Mouse (Mus musculus): ENCODE results near the gene Majin. TPM values are rescaled to one million over a fixed set of nuclear protein-coding genes. Genes with fewer than 3 reads are reported as not detected.

Gene Majin
- 0.52 and 0.60 TPM in 2 replicates for polyA plus RNA-seq (2012; rRNA removed)

DNA sequence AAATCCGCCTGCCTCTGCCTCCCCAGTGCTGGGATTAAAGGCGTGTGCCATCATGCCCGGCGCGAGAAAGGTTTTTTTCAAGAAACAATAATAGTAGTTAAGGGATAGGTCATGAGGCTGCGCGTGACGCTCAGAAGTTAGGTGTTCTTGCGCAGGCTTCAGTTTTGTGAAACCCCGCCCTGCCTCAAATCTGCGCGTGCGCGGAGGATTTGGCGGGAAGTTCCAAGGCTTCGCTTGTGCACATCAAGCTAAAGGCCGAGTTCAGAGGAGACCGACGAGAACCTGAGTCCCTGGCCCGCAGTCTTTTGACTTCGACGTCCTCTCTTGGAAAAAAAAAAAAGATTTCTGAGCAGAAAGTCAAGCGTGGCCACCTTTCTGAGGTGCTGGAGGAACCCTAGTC lies at the start of gene Majin:
Gene Majin (plus strand): TSS at position 258 of the 400 bp plus-strand sequence.
- DNase-seq (ENCODE audit: low spot score) = no peak

DNA sequence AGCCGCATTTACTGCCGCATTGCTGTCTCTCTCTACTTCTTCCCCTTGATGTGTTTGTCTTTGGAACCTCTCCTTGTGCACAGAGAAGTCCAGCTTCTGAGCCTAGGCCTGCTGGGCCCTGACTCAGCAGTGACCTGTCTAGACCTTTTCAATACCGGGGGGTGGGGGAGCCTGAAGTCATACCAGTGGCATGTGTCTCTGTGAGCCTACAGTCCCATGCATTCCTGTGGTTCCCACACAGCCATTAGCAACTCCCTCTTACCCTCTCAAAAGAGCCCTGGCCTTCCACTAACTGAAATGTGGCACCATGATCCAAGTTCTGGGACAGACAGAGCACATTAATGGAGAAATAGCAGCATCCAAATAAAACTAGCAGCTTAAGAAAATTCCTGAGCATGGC lies 47.8 kb upstream of the Majin start:
- no peak for DNase-seq (ENCODE audit: low spot score)

DNA sequence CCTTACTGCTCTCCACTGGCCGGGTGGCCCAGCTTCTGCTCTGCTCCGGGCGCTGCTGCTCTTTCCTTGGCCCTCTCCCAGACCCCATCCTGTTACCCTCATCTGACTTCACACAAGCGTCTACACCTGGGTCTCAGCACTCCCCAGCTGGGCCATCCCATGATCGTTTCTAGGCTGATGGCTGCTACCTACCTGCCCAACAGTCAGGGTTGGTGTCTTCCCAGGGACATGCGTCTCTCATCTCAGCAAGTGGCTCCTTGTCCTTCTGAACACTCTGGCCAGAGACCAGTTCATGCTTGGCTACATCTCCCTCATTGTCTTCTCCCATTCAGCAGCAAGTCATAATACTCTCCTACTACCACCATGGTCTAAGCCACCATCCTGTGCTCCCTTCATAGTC lies 44.5 kb upstream of the Majin start:
- no peak for DNase-seq (ENCODE audit: low spot score)

DNA sequence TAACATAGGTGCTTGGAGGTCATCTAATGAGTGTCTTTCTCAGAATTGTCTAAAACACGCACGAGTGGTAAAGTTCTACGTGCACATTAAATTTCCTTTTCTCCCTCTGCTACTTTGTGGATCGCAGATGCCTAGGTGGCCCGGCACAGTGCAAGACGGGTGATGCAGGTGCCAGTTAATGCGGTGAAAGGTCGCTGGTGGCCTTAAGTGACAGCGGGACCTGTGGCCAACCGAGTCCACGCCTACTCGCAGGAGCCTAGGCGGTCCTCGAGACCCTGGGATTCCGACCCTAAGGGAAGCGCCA lies 43.9 kb upstream of the Majin start:
- DNase-seq (ENCODE audit: low spot score) = no peak

DNA sequence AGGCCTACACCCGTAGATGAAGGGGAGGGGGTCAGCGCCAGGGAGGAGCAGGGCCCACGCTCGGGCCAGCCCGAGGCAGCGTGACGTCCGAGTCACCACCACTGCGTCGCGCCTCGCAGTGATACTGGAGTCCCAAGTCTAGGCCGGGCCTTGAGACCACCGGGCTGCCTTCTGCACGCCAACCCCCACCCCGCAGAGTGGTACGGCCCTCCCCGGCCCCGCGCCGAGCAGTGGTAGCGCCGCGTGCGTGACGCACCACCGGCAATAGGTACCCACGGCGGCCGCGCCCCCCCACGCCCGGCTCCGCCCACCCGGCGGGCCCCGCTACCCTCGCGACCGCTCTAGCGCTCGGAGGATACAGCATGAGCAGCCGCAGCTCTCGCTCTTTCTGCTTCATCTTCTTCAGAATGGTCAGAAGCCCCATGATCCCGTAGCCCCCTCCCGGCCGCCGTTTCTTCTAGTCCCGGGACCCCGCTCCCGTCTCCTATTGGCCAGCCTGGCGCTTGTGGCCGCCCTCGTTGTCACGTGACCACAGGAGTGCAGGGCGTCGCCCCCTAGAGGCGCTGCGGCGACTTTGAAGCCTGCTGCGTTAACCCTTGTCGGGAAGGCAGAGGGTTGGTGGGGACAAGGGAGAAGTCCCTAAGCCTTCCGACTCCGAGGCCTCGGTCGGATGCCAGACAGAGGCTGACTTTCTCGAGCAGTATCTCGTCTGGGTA lies 43.4 kb upstream of the Majin start, which contains the start of gene Batf2:
Gene Batf2 (plus strand): TSS at position 306 of the 716 bp plus-strand sequence.
- peak; percentile 87 for DNase-seq (ENCODE audit: low spot score)

DNA sequence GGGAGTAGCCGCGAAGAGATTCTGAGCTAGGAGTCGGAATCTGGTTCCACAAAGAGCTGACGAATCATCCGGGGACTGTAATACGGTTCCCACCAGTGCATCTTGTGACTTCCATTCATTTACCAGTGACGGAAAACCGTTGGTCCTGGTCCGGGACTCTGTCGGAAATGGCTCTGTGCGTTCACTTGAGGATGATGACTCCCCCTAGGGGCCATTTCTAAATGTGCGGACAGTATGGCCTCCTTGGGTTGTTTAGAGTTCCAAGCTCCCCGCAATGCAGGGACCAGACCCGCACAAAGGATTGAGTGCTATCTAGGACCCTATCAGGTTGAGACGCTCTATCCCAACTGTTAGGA lies 42.8 kb upstream of the Majin start, which contains the start of gene Arl2:
Gene Arl2 (minus strand): TSS at position 155 of the 356 bp plus-strand sequence.
- DNase-seq (ENCODE audit: low spot score) = no peak

DNA sequence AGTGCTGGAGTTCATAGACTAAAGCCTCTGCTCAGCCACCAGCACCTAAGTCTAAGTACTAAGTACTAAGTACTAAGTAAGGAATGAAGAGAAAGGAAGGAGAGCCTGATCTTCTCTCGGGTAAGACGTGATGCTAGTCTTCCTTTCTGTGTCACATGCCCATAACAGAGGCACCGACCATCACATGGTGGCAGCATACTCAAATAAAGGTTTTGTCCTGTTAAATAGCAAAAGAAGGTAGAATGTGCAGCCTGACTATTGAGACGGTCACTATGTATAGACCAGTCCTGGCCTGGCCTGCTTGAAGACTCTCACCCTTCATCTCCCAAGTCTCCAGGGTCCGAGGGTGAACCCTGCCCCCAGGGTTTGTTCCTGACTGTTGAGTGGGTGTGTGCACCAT lies 39.3 kb upstream of the Majin start:
- no peak for DNase-seq (ENCODE audit: low spot score)

DNA sequence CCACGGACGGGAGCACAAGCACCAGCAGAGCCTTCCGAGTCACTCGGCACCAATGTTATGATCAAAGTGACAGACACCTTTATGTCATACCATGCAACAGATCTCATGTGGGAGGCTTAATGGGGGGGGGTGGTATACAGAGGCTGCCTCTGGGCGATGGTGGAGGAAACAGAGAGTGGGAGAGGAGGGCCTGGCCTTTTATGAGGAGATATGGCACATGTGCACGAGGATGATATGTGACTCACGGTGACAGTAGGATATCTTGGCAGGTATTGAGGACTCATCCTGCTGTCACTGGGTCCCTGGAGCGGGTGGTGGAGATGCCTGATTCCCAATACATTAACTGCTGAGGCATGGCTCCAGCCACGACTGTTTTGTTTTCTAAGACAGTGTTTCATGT lies 29.0 kb upstream of the Majin start:
- DNase-seq (ENCODE audit: low spot score) = no peak

DNA sequence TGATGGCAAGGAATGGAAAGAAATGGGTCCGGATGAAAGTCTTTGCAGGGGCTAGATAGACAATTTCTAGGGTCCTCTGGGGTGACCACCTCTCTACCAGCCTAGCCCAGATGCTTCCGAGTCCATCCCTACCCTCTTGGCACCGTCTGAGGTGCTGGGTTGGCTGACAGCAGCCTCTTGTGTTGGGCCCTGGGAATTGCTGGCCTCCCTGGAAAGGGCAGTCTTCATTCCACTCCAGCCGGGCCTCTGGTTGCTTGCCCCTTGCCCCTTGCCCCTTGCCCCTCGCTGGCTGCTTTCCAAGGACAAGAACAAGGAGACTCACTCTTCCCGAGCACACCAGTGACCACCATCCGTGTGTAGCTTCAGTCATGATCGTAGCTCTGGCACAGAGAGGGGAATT lies 27.8 kb upstream of the Majin start:
- DNase-seq (ENCODE audit: low spot score) = no peak

DNA sequence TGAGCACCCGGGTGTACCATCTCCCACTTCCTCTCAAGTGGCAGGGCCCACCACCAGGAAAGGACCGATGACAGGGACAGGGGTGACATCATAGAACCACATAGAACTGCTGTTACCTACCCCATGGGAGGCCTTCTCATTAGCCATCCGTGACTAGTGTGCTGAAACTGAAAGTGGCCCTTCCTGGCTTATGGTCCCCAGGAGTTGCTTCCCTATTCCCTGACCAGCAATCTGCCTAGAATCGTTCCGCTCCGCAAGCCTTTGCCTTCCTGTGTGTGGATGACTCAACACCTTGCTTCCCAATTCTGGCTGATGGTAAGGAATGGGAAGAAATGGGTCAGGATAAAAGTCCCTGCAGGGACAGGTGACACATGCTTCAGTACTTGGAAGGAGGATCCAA lies 27.0 kb upstream of the Majin start:
- no peak for DNase-seq (ENCODE audit: low spot score)

DNA sequence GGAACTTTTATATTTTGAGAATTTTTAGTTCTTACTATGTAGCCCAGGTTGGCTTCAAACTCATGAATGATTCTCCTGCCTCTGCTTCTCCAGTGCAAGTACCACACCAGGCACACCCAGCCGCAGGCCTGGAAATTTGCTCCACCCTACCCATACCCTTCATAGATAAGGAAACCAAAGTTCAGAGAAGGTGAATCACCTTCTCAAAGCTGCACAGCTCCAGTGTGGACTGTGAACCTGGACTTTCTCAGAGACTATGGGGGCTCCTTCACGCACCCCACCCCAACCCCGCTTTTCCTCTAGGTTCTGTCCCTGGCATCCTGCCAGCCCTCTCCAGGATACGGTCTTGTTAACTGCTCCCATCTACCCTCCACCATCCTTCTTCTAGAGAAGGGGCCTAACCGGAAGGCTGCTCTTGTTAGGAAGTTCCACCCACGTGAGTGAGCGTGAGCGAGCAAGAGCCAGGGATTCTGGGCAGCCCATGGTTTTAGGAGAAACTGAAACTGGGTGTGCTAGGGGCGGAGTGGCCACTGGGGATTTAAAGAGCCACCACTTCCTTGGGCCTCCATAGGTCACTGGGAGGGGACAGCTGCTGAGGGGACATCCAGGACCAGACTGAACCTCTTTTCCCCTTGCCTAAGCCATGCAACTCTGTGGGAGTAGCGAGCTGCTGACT lies 20.2 kb upstream of the Majin start:
- no peak for DNase-seq (ENCODE audit: low spot score)

DNA sequence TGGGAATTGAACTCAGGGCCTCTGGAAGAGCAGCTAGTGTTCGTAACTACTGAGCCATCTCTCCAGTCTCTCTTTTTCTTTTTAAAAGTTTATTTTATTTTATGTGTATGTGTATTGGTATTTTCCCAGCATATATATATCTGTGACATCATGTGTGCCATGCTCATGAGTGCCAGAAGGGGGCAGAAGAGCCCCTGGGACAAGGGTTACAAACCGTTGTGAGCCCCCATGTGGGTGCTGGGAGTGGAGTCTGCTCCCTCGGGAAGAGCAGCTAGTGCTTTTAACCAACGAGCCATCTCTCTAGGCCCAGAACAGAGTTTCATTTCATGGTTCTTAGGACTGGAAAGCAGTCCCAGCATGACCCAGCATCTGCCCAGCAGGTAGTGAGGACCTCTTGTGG lies 17.4 kb upstream of the Majin start:
- DNase-seq (ENCODE audit: low spot score) = no peak

DNA sequence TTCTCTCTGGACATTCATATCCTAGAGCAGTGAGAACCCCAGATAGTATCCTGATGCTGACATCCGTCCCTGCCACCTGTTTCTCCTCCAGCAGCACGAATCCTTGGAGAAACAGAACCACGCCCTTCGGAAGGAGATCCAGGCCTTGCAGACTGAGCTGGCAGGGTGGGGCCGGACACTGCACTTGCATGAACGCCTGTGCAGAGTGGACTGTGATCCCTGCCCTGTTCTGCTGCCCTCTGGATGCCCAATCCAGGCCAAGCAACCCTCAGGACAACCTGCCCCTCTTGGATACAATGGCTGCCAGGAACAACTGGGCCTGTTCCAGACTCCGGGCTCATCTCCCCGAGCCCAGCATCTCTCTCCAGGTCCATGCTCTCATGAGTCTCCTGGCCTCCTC lies 13.0 kb upstream of the Majin start:
- DNase-seq (ENCODE audit: low spot score) = no peak

DNA sequence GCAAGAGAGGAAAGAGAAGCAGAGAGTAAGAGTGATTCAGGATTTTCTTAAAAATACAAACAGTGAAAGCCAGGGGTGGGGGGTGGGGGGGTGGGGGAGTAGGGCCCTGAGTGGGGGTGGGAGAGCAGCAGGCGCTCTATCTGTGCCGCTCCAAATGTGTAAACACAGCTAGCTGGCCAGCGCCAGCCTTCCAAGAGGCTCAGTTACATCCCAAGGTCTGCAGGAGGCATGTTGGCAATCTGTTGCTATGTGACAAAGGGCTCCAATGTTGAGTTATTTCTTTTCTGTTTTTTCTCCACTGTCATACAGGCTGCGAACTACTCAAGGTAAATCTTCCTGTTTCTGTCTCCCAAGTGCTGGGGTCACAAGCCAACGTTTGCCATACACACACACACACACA lies 9.4 kb upstream of the Majin start:
- no peak for DNase-seq (ENCODE audit: low spot score)

DNA sequence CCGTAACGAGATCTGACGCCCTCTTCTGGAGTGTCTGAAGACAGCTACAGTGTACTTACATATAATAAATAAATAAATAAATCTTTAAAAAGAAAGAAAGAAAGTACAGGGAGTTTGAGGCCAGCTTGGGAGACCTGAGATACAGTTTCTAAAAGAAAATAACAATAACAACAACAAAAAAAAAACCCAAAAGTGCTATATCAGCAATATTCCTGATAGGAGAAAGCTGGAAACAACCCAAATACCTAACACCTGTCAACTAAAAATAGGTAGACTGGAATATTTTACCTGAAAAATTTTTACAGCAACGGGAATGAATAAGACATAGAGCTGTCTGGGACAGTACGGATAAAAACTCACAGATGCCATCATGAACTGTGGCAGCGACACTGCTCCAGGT lies 5.4 kb upstream of the Majin start:
- DNase-seq (ENCODE audit: low spot score) = no peak

DNA sequence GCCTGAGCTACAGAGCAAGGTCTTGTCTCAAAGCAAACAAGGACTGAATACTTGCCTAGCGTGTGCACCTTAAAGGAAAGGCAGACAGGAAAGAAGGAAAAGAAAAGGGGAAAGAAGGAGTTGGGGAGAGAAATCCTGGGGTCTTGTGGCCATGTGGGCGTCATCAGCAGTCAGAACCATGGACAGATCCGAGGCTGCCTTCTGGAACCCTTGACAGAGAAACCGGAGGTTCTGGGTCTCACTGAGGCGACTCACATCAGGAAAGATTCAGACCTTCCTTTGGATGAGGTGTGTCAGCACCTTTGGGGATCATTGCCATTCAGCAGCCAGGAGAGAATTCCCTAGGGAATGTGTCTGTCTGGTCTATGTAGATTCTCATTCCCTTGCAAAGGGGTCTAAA lies 2.6 kb upstream of the Majin start:
- DNase-seq (ENCODE audit: low spot score) = no peak

DNA sequence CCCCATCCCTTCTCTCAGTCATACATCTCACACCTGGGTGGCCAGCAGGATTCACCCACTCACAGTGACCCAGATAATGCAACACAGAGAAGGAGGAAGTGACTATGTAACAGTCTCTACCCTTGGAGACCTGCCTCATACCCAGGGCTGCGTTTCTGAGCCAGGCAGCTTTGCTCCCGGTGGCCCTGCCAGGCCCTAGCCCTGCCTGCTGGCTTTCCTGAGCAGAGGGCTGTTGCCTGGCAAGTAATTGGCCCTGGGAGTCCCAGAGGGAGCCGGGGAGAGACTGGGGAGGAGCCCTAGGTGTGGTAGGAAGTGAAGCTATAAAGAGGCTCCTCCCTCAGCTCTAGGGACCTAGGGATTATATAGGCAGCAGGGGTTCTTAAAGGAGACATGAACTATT lies 1.7 kb upstream of the Majin start:
- DNase-seq (ENCODE audit: low spot score) = no peak

DNA sequence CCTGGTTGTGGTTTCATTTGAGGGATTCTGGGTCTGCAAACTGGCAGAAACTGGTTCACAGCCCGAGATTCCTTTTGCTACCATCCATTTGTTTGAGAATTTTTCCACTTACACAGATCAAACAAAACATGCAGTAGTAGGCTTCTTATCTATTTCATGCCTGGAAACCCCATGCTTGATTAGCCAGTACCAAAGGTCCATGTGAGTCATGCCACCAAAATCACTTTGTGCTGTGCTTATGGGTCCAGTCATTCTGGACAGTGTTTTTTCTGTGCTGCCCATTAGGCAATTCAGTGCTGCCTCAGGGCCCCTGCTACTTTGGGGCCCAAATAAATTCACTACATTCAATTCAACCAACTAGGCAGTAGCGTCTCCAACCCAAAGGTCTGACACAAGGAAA lies 20.1 kb downstream of the Majin start:
- DNase-seq (ENCODE audit: low spot score) = no peak

DNA sequence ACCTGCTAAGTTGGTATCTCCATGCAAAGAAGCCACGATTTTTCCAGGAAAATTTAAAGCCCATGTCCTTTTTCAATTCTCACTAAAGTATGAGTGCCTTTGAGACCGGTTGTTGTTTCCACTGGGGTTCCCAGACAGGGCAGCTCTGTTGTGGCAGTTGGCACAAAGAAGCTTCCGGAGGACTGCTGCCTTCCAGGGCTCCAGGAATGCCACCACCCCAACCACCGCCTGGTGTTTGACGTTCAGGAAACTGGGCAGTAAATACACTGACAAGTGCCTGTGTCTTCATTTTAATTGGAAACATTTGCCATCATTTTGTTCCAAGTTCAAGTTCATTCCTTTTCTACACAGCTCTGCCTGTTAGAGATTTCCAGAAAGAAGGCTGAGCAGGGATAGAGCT lies 22.5 kb downstream of the Majin start:
- DNase-seq (ENCODE audit: low spot score) = no peak

DNA sequence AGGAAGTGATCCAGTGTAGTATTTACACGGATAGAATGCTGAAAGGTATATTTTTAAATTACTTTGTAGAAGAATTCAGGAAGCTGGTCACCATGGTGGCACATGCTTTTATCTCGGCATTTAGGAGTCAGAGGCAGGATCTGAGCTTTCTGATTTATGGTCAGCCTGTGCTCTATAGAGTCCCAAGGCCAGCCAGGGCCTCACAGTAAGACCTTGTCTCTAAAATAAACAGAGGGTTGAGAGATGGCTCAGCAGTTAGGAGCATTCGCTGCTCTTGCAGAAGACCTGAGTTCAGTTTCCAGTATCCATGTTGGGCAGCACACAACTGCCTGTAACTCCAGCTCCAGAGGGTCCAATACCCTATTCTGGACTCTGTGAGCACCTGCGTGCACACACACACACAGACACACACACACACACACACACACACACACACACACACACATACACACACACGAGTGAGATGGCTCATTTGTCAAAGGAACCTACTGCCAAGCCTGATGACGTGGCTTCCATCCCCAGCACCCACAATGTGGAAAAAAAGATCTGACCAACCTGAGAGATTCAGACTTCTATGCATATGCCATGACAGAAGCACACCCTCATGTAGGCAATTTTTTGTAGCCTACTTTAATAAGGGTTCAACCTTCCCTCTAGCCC lies 32.0 kb downstream of the Majin start:
- DNase-seq (ENCODE audit: low spot score) = no peak

DNA sequence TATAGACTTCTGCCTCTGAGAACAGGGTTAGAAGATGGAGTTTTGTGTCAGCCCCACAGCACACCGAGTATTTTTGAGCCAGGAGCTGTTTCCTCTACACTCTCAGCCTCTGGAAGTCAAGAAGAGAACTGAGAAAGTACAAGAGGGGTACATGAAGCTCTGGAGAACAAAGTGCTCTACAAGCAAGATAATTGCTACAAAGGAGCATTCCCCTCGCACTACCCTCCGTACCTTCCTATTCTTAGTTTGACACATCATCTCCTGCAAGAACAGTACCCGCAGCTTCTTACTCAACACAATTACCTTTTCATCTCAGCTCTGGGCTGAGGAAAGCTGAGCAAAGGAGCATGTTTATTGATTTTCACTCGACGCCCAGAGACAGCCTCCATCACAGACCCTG lies 34.4 kb downstream of the Majin start:
- DNase-seq (ENCODE audit: low spot score) = no peak

DNA sequence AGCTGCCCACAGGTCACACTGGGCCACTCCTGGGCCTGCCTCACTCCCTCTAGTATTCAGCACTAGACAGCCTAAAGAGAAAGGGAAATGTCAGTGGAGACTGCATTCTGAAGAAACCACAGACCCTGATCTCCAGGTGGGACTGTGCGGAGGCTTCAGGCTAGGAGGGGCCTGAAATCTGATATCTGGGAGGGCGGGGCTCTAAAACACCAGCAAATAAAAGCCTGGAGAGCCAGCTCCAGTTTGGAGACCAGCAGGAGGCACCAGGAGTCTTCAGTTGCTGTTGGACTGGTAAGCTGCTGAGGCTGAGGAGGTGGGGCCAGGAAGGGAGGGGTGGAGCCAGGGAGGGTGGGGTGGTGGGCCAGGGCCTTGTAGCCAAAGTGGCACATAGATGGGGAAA lies 41.9 kb downstream of the Majin start, which contains the start of gene Gpha2:
Gene Gpha2 (plus strand): TSS at position 246 of the 400 bp plus-strand sequence.
- no peak for DNase-seq (ENCODE audit: low spot score)

DNA sequence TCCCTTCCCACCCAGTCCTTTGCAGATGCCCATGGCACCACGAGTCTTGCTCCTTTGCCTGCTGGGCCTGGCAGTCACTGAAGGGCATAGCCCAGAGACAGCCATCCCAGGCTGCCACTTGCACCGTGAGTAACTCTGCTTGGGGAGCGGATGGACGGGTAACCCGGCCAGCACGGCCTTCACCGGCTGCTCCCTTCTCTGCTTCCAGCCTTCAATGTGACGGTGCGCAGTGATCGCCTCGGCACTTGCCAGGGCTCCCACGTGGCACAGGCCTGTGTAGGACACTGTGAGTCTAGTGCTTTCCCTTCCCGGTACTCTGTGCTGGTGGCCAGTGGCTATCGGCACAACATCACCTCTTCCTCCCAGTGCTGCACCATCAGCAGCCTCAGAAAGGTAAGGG lies 42.6 kb downstream of the Majin start:
- no peak for DNase-seq (ENCODE audit: low spot score)

Measured in urinary bladder, adult 2 months (tissue).